Mouse (Mus musculus) T-helper 1 cell (primary cell): ENCODE measurements around the gene Ric8a.

Experiments
- in situ Hi-C: fragments of 300-600 bp; cut with MboI, MseI; formaldehyde crosslinking; loops from one replicate; pipeline ENCODE4 v1.15.1; 2025; ENCODE audit warnings: high pct_unique_total_duplicates

Gene Ric8a

GRCm38 (mm10) chr7:140856785-140857549 lies at the start of gene Ric8a:
Ric8a (plus strand) TSS chr7:140856957.
- in situ Hi-C loops = no loop called here

GRCm38 (mm10) chr7:140810496-140810895 lies 46.3 kb upstream of the Ric8a start:
- in situ Hi-C loops = loop anchor here (5.0 kb wide), 1 partner anchor 633 kb away; no protein-coding TSS in a partner anchor

- in situ Hi-C loops = loop anchor here (5.0 kb wide), 1 partner anchor 634 kb away; no protein-coding TSS in a partner anchor
Measured at GRCm38 (mm10) chr7:140811714-140812113, 45.0 kb upstream of the Ric8a start.

GRCm38 (mm10) chr7:140812850-140813249 lies 43.9 kb upstream of the Ric8a start:
- in situ Hi-C loops = loop anchor here (5.0 kb wide), 1 partner anchor 636 kb away; no protein-coding TSS in a partner anchor

GRCm38 (mm10) chr7:140820173-140820572 lies 36.6 kb upstream of the Ric8a start:
- in situ Hi-C loops = no loop called here

- in situ Hi-C loops = no loop called here
Measured at GRCm38 (mm10) chr7:140821305-140821652, 35.5 kb upstream of the Ric8a start.

GRCm38 (mm10) chr7:140821653-140822329 lies 35.0 kb upstream of the Ric8a start, which contains the start of gene Zfp941:
Zfp941 (minus strand) TSS chr7:140822178.
- in situ Hi-C loops = no loop called here

GRCm38 (mm10) chr7:140822731-140823130 lies 34.0 kb upstream of the Ric8a start:
- in situ Hi-C loops = no loop called here

GRCm38 (mm10) chr7:140828171-140828881 lies 28.4 kb upstream of the Ric8a start:
- in situ Hi-C loops = no loop called here

- in situ Hi-C loops = no loop called here
Measured at GRCm38 (mm10) chr7:140831447-140831846, 25.3 kb upstream of the Ric8a start.

- in situ Hi-C loops = no loop called here
Measured at GRCm38 (mm10) chr7:140833341-140833740, 23.4 kb upstream of the Ric8a start.

GRCm38 (mm10) chr7:140834968-140835757 lies 21.6 kb upstream of the Ric8a start, which contains the start of gene Urah:
Urah (plus strand) TSS chr7:140835018.
- in situ Hi-C loops = no loop called here

- in situ Hi-C loops = no loop called here
Measured at GRCm38 (mm10) chr7:140835758-140836087, 21.0 kb upstream of the Ric8a start.

GRCm38 (mm10) chr7:140836243-140837115 lies 20.3 kb upstream of the Ric8a start:
- in situ Hi-C loops = no loop called here

GRCm38 (mm10) chr7:140839556-140839955 lies 17.2 kb upstream of the Ric8a start:
- in situ Hi-C loops = no loop called here

- in situ Hi-C loops = loop anchor here (5.0 kb wide), 2 partner anchors 61 to 216 kb away; partner anchors contain the start of gene Cox8b
Measured at GRCm38 (mm10) chr7:140840750-140841735, 15.7 kb upstream of the Ric8a start.

- in situ Hi-C loops = loop anchor here (5.0 kb wide), 2 partner anchors 58 to 213 kb away; partner anchors contain the start of gene Cox8b
Measured at GRCm38 (mm10) chr7:140843806-140844205, 13.0 kb upstream of the Ric8a start.

GRCm38 (mm10) chr7:140844905-140845665 lies 11.7 kb upstream of the Ric8a start, which contains the start of gene Scgb1c1:
Scgb1c1 (plus strand) TSS chr7:140845547.
- in situ Hi-C loops = loop anchor here (5.0 kb wide), 2 partner anchors 57 to 212 kb away; partner anchors contain the start of gene Cox8b
